Mouse (Mus musculus) limb, embryonic 11.5 days (tissue): ENCODE results near the gene Aaed1. TPM values are rescaled to one million over a fixed set of nuclear protein-coding genes. Genes with fewer than 3 reads are reported as not detected.

ENCODE experiments used
- ATAC-seq: fragments of 200-750 bp; cut with Nextera tagmentation; 2 replicates; pipeline ENCODE4 v1.8.0; 2017; ENCODE audit warnings: low read depth; ENCODE audit not compliant: insufficient number of reproducible peaks, low FRiP score, low TSS enrichment
- DNase-seq: peaks from one replicate; pipeline ENCODE4 v3.0.0-alpha.2; 2015; ENCODE audit warnings: low spot score
- H3K27ac ChIP-seq: fragments of 300-500 bp; sonication (generic); replicated peaks from 2 replicates; pipeline ENCODE4 v1.5.1; 2014; ENCODE audit warnings: low read depth, mild to moderate bottlenecking, low read length
- H3K27me3 ChIP-seq: fragments of 300-500 bp; sonication (generic); 2 replicates; pipeline ENCODE4 v1.6.1; 2014; ENCODE audit warnings: mild to moderate bottlenecking, low read length, mixed read lengths; ENCODE audit not compliant: control insufficient read depth, insufficient read depth
- H3K36me3 ChIP-seq: fragments of 300-500 bp; sonication (generic); 2 replicates; pipeline ENCODE4 v1.6.1; 2014; ENCODE audit warnings: mild to moderate bottlenecking, low read length, moderate library complexity, mixed read lengths; ENCODE audit not compliant: control insufficient read depth, insufficient read depth
- H3K4me1 ChIP-seq: fragments of 300-500 bp; sonication (generic); 2 replicates; pipeline ENCODE4 v1.6.1; 2014; ENCODE audit warnings: low read length, mixed read lengths; ENCODE audit not compliant: control insufficient read depth, insufficient read depth
- H3K4me2 ChIP-seq: fragments of 300-500 bp; sonication (generic); 2 replicates; pipeline ENCODE4 v1.6.1; 2014; ENCODE audit warnings: low read depth, mild to moderate bottlenecking, moderate library complexity; ENCODE audit not compliant: severe bottlenecking
- H3K4me3 ChIP-seq: fragments of 300-500 bp; sonication (generic); 2 replicates; pipeline ENCODE4 v1.5.1; 2014; ENCODE audit warnings: low read depth, low read length
- H3K9ac ChIP-seq: fragments of 300-500 bp; sonication (generic); 2 replicates; pipeline ENCODE4 v1.6.1; 2014; ENCODE audit warnings: mild to moderate bottlenecking, low read length
- H3K9me3 ChIP-seq: fragments of 300-500 bp; sonication (generic); 2 replicates; pipeline ENCODE4 v1.6.1; 2016; ENCODE audit warnings: low read length; ENCODE audit not compliant: control insufficient read depth
- WGBS: fragments of 180-500 bp; shearing (Covaris S2); extraction: QIAGEN DNeasy Blood & Tissue Kit; methylation state at CpG from one replicate; pipeline ENCODE4 v1.1.7; 2014; 5-methylcytosine and 5-hydroxymethylcytosine counted together
- polyA plus RNA-seq: library from polyadenylated mRNA; unstranded; fragments of >200 nt; fragmentation: Nextera tagmentation; extraction: Ambion mirVana; gene quantifications from 2 replicates; pipeline ENCODE4 v1.2.1, GENCODE M21; 2014

The Aaed1 gene
- 33.1 and 34.0 TPM in 2 replicates for polyA plus RNA-seq

DNA sequence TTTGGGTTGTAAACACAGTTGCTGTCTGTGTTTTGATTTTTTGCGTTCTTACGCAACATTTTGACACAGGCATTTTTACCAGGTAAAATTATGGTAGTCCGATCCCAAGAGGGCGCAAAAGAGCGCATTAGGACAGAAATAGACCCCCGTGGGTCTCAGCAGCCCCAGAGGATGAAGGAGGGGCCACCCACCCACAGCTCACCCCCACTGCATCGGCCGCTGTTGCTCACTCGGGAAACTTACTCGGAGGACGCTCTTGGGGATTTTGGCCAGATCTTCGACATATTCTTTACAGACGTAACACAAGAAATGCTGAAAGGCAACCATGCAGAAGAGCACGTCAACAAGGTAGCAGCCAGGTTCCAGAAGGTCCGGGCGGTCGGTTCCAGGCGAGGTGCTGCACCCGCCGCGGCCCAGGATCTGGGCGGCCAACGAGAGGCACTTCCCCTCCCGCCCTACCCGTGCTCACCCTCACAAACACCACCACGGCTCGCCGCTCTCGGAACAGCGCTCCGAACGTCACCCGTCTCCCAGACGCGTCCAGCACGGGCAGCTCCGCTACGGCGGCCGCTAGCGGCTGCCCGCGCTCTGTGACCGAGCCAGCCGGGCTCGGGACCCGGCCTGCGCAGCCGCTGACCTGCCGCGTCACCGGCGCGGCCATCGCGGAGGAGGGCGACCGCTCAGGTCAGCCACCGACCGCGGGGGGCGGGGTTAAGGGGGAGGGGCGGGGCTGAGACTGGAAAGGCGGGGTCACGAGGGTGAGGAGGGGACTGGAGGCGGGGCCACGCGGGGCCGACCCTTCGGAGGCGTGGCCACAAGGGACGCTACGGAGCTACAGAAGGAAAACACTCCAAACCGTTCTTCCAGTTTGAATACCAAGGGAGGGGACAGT, at the start of gene Aaed1:
Gene Aaed1, minus strand, starts transcription at position 687 of the 892 bp plus-strand sequence.
- Histone ChIP-seq H3K4me1 (no peaks in the 10 kb centered on the region), H3K9me3 (no peaks in the 10 kb centered on the region), H3K36me3 (peaks cover 5% of the 10 kb centered on the region), H3K27me3 (no peaks in the 10 kb centered on the region), H3K4me2 (peak within 1 kb of the TSS; percentile 50), H3K9ac (peak within 1 kb of the TSS; percentile 67), H3K27ac (peak within 1 kb of the TSS; percentile 73; the same call in 1 of the 2 replicates), H3K4me3 (peak within 1 kb of the TSS; percentile 70)
- under 1% methylated on average over 71 of the region's 74 CpGs for WGBS
- DNase-seq (peak; percentile 97), ATAC-seq (peak; percentile 90)

DNA sequence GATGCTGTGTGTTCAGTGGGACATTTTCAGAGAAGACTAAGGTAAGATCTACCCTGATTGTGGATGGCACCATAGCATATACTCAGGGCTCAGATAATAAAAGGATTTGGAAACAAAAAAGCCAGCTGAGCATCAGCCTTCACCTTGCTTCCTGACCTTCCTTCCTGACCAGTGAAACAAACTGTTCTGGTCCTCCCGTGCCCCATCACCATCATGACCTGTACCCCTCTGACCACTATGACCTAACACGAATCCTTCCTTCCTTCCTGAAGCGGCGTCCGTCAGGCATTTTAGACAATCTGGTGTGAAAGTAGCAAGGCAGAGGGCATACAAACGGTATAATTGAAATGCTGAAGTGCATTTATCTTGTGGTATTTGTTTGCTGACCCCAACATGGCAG, 49.6 kb upstream of the Aaed1 start:
- Histone ChIP-seq H3K4me3 (no peak overlapping the region), H3K27ac (no peak overlapping the region), H3K4me2 (no peak overlapping the region), H3K4me1 (no peaks in the 10 kb centered on the region), H3K36me3 (peaks cover 9% of the 10 kb centered on the region; the same call in 1 of the 2 replicates), H3K9me3 (no peaks in the 10 kb centered on the region), H3K27me3 (no peaks in the 10 kb centered on the region), H3K9ac (no peak overlapping the region)
- DNase-seq (no peak), ATAC-seq (no peak)
- 87% methylated on average over 6 of the region's 6 CpGs for WGBS

DNA sequence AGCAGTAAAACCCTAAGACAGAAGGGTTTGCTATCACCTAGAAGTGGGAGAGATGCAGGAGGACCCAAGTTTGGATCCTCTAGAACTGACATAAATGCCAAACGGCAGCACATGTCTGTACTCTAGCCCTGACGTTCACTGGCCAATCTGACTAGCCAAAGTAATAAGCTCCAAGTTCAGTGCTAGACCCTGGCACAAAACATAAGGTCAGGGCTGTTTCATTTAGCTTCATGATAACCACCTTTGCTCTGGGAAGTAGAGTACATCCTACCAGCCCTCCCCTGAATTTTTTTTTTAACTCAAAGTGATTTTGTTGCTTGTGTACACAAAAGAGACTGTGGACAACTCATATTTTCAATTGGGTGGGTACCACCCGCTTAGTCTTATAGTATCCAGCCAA, 48.5 kb upstream of the Aaed1 start:
- peaks cover 6% of the 10 kb centered on the region; the same call in 1 of the 2 replicates for H3K36me3 ChIP-seq
- no peaks in the 10 kb centered on the region for H3K9me3 ChIP-seq
- no peaks in the 10 kb centered on the region for H3K27me3 ChIP-seq
- H3K4me3 ChIP-seq, result no peak overlapping the region
- no peak overlapping the region for H3K4me2 ChIP-seq
- no peaks in the 10 kb centered on the region for H3K4me1 ChIP-seq
- DNase-seq, result no peak
- 91% methylated on average over 3 of the region's 3 CpGs for WGBS
- no peak for ATAC-seq
- no peak overlapping the region for H3K9ac ChIP-seq
- H3K27ac ChIP-seq, result no peak overlapping the region

DNA sequence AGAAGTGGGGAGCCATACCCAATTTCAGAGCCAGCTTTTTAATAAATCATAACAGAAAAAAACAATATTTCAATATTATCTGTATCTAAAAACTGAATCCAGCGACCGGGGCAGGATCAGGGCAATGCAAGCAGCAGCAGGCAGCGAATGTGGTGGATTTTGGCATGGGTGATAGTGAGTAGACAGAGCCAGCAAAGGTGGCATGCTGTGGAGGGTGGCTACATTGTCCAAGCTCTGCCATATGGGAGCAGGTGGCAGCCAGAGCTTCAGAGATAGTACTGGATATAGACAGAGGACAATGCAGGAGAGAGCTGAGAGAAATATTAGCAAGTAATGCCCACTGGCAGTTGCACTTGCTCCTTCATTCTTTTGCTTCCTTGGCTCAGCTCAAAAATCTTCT, 47.2 kb upstream of the Aaed1 start:
- no peak overlapping the region for H3K4me2 ChIP-seq
- H3K4me1 ChIP-seq, result no peaks in the 10 kb centered on the region
- H3K9me3 ChIP-seq, result no peaks in the 10 kb centered on the region
- H3K9ac ChIP-seq, result no peak overlapping the region
- 89% methylated on average over 3 of the region's 3 CpGs for WGBS
- no peak overlapping the region for H3K4me3 ChIP-seq
- ATAC-seq, result no peak
- DNase-seq, result no peak
- no peaks in the 10 kb centered on the region for H3K27me3 ChIP-seq
- H3K27ac ChIP-seq, result no peak overlapping the region
- peaks cover 5% of the 10 kb centered on the region; the same call in 1 of the 2 replicates for H3K36me3 ChIP-seq

DNA sequence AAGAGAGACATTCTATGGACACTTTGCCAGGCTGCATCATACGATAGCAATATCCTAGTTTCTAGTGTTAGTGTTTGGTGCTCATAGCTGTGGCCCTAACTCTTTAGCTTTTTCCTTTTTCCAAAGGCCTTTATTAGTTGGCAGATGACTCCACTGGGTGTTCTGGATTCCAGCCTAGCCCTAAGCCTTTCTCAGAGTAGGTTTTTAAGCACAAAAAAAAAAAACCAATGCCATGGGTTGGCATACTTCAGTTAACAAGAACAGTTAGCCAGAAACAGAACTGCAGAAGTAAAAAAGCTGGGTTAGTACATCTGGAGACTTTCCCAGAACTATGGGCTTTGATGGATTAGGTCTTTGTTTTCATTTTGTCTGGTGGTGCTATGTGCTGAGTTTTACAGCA, 46.0 kb upstream of the Aaed1 start:
- Histone ChIP-seq H3K36me3 (peaks cover 3% of the 10 kb centered on the region; the same call in 1 of the 2 replicates), H3K4me2 (no peak overlapping the region), H3K4me1 (no peaks in the 10 kb centered on the region), H3K27me3 (no peaks in the 10 kb centered on the region), H3K9ac (no peak overlapping the region), H3K4me3 (no peak overlapping the region), H3K27ac (no peak overlapping the region), H3K9me3 (no peaks in the 10 kb centered on the region)
- DNase-seq, result no peak
- 95% methylated on average over 1 of the region's 1 CpGs for WGBS
- ATAC-seq, result no peak

DNA sequence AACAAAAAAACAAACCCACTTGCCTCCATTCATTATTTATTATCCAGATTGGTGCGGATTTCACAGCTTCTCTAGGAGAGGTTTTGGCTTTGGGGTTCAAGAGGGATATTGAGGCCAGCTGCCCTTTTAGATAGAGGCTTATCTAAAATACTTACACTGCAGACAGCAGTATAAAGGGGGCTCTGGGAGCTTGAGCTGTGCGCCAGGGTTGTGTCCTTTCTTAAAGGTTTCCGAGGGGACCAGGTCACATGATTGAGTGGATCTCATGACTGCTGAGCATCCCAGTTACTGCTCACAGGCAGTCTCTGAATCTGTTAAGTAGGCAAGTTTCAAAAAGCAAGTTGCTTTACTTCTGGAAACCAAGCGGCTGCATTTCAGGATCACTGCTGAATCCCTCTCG, 44.9 kb upstream of the Aaed1 start:
- no peak for ATAC-seq
- DNase-seq, result no peak
- no peak overlapping the region for H3K27ac ChIP-seq
- no peaks in the 10 kb centered on the region for H3K4me1 ChIP-seq
- H3K27me3 ChIP-seq, result no peaks in the 10 kb centered on the region
- H3K36me3 ChIP-seq, result no peaks in the 10 kb centered on the region; the same call in 1 of the 2 replicates
- 86% methylated on average over 5 of the region's 5 CpGs for WGBS
- H3K4me3 ChIP-seq, result no peak overlapping the region
- H3K4me2 ChIP-seq, result no peak overlapping the region
- no peak overlapping the region for H3K9ac ChIP-seq
- no peaks in the 10 kb centered on the region for H3K9me3 ChIP-seq

DNA sequence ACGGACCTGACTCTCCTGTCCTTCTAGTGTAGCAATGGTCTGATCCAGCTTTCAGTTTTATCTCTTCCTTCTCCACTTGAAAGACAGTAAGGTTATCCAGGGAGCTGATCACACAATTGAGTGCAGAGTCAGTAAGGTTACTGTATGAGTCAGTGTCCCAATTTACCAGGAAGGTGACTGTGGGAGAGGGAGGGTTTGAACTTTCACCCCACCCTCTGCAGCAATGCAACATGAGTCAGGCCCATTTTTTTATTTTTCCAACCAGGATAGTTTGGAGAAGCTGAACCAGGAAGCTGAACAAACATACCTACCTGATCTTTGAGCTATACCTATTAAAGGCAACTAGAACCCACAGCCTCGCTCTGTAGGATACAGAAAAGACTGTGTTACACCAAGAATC, 37.0 kb upstream of the Aaed1 start:
- ATAC-seq (no peak), DNase-seq (no peak)
- no peak overlapping the region for H3K4me2 ChIP-seq
- H3K4me3 ChIP-seq, result no peak overlapping the region
- H3K4me1 ChIP-seq, result no peaks in the 10 kb centered on the region
- 83% methylated on average over 2 of the region's 2 CpGs for WGBS
- H3K27me3 ChIP-seq, result no peaks in the 10 kb centered on the region
- H3K27ac ChIP-seq, result no peak overlapping the region
- no peak overlapping the region for H3K9ac ChIP-seq
- no peaks in the 10 kb centered on the region for H3K36me3 ChIP-seq
- H3K9me3 ChIP-seq, result no peaks in the 10 kb centered on the region

DNA sequence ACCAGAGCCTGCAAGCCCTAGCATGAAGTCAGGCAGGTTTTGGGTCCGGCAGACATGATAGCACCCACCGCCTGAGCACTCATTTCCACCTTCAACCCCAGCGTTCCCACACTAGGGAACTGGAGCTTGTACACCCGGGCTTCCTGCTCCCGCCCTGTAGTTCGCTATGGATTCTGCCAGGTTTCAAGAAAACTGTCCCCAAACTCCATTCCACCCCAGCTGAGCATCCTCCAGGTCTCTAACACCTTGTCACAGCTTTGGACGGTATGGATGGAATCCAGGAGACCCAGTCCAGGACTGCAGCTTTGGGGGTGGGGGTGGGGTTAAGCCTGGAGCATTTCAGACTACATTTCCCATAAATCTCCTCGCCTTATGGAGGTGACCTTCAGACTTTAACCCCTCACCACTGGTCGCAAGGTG, 31.6 kb upstream of the Aaed1 start:
- WGBS, result 3% methylated on average over 9 of the region's 9 CpGs
- Histone ChIP-seq H3K4me1 (no peaks in the 10 kb centered on the region), H3K9me3 (no peaks in the 10 kb centered on the region), H3K9ac (peak overlapping the region; percentile 64), H3K27ac (no peak overlapping the region), H3K36me3 (no peaks in the 10 kb centered on the region), H3K27me3 (no peaks in the 10 kb centered on the region), H3K4me2 (peak overlapping the region; percentile 69), H3K4me3 (peak overlapping the region; percentile 42)
- peak; percentile 42 for DNase-seq
- peak; percentile 87 for ATAC-seq
